Mouse (Mus musculus): ENCODE measurements at regions not wholly inside any gene's neighbourhood (a gene's known extent, or its start where the extent isn't known, plus 50 kb on each side); places are given as distances from the start of the nearest gene placed in this dataset.

DNA sequence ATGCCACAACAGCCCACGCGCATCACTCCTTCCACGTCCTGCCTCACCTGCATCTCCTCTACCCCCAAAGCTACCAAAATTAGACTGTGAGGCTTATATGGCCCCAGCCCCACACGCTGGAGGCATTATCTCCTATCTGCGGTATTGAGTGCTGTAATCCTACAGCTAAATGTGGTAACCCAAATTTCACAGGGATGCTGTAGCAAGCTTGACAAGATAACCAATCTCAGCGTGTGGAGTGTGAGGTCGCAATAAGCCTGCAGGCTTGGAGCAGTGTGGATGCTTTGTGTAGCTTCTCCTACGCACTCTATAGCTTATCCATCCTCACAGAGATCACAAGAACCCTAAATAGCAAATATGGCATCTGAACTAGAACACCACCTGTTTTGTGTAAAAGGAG, 251.2 kb upstream of the Kcnh8 start:
- Histone ChIP-seq H3K36me3 (ENCODE audit: control insufficient read depth, insufficient read depth, low read length) (no peaks in the 10 kb centered on the region), H3K79me2 (replicated peaks; ENCODE audit: control insufficient read depth, insufficient read depth, low read length) (no peaks in the 10 kb centered on the region), H3K4me1 (ENCODE audit: control insufficient read depth, insufficient read depth, low read length) (no peaks in the 10 kb centered on the region), H3K4me3 (no peak overlapping the region), H3K27ac (no peak overlapping the region), H3K9ac (ENCODE audit: low read depth, low read length) (no peak overlapping the region), H3K27me3 (ENCODE audit: control insufficient read depth, insufficient read depth, low read length) (no peaks in the 10 kb centered on the region)
- no peak for DNase-seq
- TF ChIP-seq EP300 (IDR thresholded peaks at IDR 0.05; ENCODE audit: insufficient read depth, low read depth, low read length) (no peak), CTCF (IDR thresholded peaks at IDR 0.05) (no peak), POLR2A (IDR thresholded peaks at IDR 0.05; ENCODE audit: insufficient read depth, low read depth, low read length) (no peak)
- WGBS = 61% methylated on average over 8 of the region's 8 CpGs
- intact Hi-C loops (cut with DNase I) = no loop called here

DNA sequence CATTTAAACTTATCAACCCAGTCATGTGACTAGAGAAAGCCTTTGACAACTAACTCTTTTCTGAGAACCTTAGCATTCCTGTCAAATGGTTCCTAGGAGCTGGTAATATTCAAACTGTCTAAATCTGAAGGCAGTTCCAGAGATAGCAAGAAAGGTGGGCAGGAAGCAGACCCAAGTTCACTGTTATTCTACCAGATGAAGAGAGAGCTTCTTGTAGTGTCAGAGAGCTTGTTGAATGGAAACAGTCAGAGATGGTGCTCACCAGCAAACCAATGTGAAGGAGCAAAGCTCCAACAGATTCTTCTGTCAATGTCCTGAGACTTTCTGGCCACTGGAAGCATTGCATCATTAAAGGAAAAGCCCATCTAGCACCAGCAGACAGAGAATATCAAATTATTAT, 251.8 kb upstream of the Kcnh8 start:
- Histone ChIP-seq H3K79me2 (replicated peaks; ENCODE audit: control insufficient read depth, insufficient read depth, low read length) (no peaks in the 10 kb centered on the region), H3K4me1 (ENCODE audit: control insufficient read depth, insufficient read depth, low read length) (no peaks in the 10 kb centered on the region), H3K9ac (ENCODE audit: low read depth, low read length) (no peak overlapping the region), H3K27ac (no peak overlapping the region), H3K36me3 (ENCODE audit: control insufficient read depth, insufficient read depth, low read length) (no peaks in the 10 kb centered on the region), H3K27me3 (ENCODE audit: control insufficient read depth, insufficient read depth, low read length) (no peaks in the 10 kb centered on the region), H3K4me3 (no peak overlapping the region)
- intact Hi-C loops (cut with DNase I) = no loop called here
- TF ChIP-seq EP300 (IDR thresholded peaks at IDR 0.05; ENCODE audit: insufficient read depth, low read depth, low read length) (no peak), POLR2A (IDR thresholded peaks at IDR 0.05; ENCODE audit: insufficient read depth, low read depth, low read length) (no peak), CTCF (IDR thresholded peaks at IDR 0.05) (no peak)
- DNase-seq = no peak

DNA sequence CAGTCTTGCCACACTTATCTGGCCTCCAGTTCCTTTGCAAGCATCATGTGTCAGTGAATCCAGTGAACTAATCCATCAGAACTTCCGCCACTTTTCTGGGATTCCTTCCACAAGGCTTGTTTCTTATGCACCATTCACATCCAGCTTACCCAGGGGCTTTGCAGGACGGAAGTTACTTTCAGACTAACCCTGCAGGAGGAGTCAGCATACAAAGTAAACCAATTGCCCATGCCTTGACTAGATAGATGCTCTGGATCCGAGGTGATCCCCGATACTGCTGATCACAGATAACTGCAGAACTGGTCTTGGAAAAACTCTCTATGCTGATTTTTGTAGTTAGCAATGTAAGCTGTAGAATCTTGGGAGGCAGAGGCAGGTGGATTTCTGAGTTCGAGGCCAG, 252.6 kb upstream of the Kcnh8 start:
- H3K79me2 ChIP-seq (replicated peaks; ENCODE audit: control insufficient read depth, insufficient read depth, low read length) = no peaks in the 10 kb centered on the region
- H3K4me1 ChIP-seq (ENCODE audit: control insufficient read depth, insufficient read depth, low read length) = no peaks in the 10 kb centered on the region
- no peak for DNase-seq
- H3K36me3 ChIP-seq (ENCODE audit: control insufficient read depth, insufficient read depth, low read length) = no peaks in the 10 kb centered on the region
- intact Hi-C loops (cut with DNase I) = no loop called here
- no peak overlapping the region for H3K9ac ChIP-seq (ENCODE audit: low read depth, low read length)
- no peak for TF ChIP-seq EP300 (IDR thresholded peaks at IDR 0.05; ENCODE audit: insufficient read depth, low read depth, low read length)
- no peak for TF ChIP-seq POLR2A (IDR thresholded peaks at IDR 0.05; ENCODE audit: insufficient read depth, low read depth, low read length)
- TF ChIP-seq CTCF (IDR thresholded peaks at IDR 0.05) = no peak
- H3K27me3 ChIP-seq (ENCODE audit: control insufficient read depth, insufficient read depth, low read length) = no peaks in the 10 kb centered on the region
- 65% methylated on average over 5 of the region's 5 CpGs for WGBS
- no peak overlapping the region for H3K4me3 ChIP-seq
- H3K27ac ChIP-seq = no peak overlapping the region

DNA sequence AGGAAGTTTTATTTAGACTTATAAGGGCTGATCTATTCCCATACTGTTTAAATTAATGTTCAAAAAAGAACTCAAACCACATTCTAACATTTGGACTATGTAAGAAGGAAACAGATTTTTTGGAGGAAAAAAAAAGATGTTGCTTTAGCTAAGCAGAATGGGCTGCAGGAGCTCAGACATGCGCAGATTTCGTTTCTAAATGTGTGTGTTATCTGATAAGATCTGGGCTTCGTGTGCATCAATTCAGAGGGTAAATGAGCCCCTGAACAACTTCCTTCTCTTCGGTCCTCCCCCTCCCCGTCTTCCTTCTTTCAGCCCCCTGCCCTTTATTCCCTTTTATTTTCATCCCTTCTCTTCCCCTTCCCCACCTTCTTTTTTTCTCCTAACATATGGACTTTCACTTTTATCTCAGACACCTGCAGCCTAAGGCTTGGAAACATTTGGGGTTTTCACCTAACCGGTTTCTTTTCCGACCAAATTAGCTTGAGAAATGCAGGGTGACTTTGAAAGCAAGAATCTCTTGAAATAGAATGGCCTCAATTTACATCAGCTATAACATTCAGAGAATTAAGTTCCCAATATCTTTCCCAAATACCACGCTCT, 253.9 kb upstream of the Kcnh8 start:
- Histone ChIP-seq H3K4me1 (ENCODE audit: control insufficient read depth, insufficient read depth, low read length) (no peaks in the 10 kb centered on the region), H3K79me2 (replicated peaks; ENCODE audit: control insufficient read depth, insufficient read depth, low read length) (no peaks in the 10 kb centered on the region), H3K36me3 (ENCODE audit: control insufficient read depth, insufficient read depth, low read length) (no peaks in the 10 kb centered on the region), H3K27me3 (ENCODE audit: control insufficient read depth, insufficient read depth, low read length) (no peaks in the 10 kb centered on the region), H3K9ac (ENCODE audit: low read depth, low read length) (no peak overlapping the region), H3K4me3 (no peak overlapping the region), H3K27ac (no peak overlapping the region)
- no peak for TF ChIP-seq POLR2A (IDR thresholded peaks at IDR 0.05; ENCODE audit: insufficient read depth, low read depth, low read length)
- TF ChIP-seq CTCF (IDR thresholded peaks at IDR 0.05) = no peak
- no peak for TF ChIP-seq EP300 (IDR thresholded peaks at IDR 0.05; ENCODE audit: insufficient read depth, low read depth, low read length)
- intact Hi-C loops (cut with DNase I) = no loop called here
- WGBS = 57% methylated on average over 8 of the region's 8 CpGs
- DNase-seq = no peak

DNA sequence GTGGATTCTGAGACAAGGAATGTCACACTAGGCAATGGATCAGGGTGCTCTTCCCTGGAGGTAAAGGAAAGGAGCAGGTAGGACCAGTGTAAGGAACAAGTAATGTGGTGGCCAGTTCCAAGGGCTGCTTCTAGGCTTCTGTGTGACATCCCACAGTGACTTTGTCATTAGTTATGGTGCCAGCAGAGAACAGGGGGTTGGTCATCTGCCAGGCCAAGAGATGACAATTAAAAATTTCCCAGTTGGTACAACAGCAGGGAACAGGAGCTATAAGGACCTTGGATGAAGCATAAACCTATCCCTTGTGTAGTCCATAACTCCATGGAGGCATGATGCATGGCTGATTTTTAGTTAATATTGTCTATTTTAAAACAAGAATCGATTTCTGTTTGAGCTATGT, 281.9 kb upstream of the Kcnh8 start:
- Histone ChIP-seq H3K79me2 (replicated peaks; ENCODE audit: control insufficient read depth, insufficient read depth, low read length) (no peaks in the 10 kb centered on the region), H3K4me3 (no peak overlapping the region), H3K9ac (ENCODE audit: low read depth, low read length) (no peak overlapping the region), H3K27ac (no peak overlapping the region), H3K27me3 (ENCODE audit: control insufficient read depth, insufficient read depth, low read length) (no peaks in the 10 kb centered on the region), H3K36me3 (ENCODE audit: control insufficient read depth, insufficient read depth, low read length) (no peaks in the 10 kb centered on the region), H3K4me1 (ENCODE audit: control insufficient read depth, insufficient read depth, low read length) (no peaks in the 10 kb centered on the region)
- WGBS = 31% methylated on average over 1 of the region's 1 CpGs
- no peak for TF ChIP-seq POLR2A (IDR thresholded peaks at IDR 0.05; ENCODE audit: insufficient read depth, low read depth, low read length)
- no peak for TF ChIP-seq EP300 (IDR thresholded peaks at IDR 0.05; ENCODE audit: insufficient read depth, low read depth, low read length)
- no peak for TF ChIP-seq CTCF (IDR thresholded peaks at IDR 0.05)
- intact Hi-C loops (cut with DNase I) = no loop called here
- no peak for DNase-seq

DNA sequence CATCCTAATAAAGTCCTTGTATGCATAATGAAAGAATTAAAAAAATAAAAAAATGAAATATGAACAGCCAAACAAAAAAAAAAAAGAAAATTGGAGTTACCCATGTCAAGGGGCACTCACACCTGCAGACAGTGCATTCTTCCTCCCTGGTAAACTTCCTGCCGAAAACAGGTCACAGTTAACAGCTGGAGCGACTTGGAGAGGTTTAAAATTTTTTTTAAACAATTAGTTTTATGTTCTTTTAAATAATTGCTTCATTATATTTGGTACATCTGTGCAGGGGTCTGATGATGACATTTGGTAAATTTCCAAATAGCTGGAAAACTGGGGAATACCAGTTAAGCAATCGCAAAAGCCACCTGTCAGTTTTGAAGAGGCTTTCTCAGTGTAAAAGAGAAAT, 285.5 kb upstream of the Kcnh8 start:
- no peak for DNase-seq
- Histone ChIP-seq H3K27ac (no peak overlapping the region), H3K4me1 (ENCODE audit: control insufficient read depth, insufficient read depth, low read length) (no peaks in the 10 kb centered on the region), H3K27me3 (ENCODE audit: control insufficient read depth, insufficient read depth, low read length) (no peaks in the 10 kb centered on the region), H3K79me2 (replicated peaks; ENCODE audit: control insufficient read depth, insufficient read depth, low read length) (no peaks in the 10 kb centered on the region), H3K36me3 (ENCODE audit: control insufficient read depth, insufficient read depth, low read length) (no peaks in the 10 kb centered on the region), H3K9ac (ENCODE audit: low read depth, low read length) (no peak overlapping the region), H3K4me3 (no peak overlapping the region)
- intact Hi-C loops (cut with DNase I) = no loop called here
- TF ChIP-seq CTCF (IDR thresholded peaks at IDR 0.05) (no peak), EP300 (IDR thresholded peaks at IDR 0.05; ENCODE audit: insufficient read depth, low read depth, low read length) (no peak), POLR2A (IDR thresholded peaks at IDR 0.05; ENCODE audit: insufficient read depth, low read depth, low read length) (no peak)
- 84% methylated on average over 3 of the region's 3 CpGs for WGBS
